Mouse (Mus musculus): ENCODE results near the gene Gm5624. TPM values are rescaled to one million over a fixed set of nuclear protein-coding genes. Genes with fewer than 3 reads are reported as not detected.

The Gm5624 gene
- total RNA-seq (2023): not detected in 2 replicates

DNA sequence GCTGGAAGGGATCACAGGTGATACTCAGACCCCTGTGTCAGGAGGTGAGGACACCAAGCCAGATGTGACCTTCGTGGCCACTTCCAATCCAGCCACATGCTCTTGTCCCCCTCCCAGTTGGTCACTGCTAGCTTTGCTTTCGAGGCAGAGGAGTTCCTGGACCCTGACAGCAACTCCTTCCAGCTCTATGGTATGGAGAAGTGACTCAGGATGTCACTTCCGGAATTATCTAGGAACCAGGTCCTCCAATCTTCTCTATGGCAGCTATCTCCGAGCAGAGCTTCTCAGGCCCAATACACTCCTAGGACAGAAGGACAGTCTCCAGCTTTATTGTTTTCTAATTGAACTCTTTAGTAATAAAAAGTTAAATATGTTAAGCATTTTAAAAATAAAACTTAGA is at the start of gene Gm5624:
Gene Gm5624 (minus strand): TSS at position 202 of the 400 bp plus-strand sequence.

DNA sequence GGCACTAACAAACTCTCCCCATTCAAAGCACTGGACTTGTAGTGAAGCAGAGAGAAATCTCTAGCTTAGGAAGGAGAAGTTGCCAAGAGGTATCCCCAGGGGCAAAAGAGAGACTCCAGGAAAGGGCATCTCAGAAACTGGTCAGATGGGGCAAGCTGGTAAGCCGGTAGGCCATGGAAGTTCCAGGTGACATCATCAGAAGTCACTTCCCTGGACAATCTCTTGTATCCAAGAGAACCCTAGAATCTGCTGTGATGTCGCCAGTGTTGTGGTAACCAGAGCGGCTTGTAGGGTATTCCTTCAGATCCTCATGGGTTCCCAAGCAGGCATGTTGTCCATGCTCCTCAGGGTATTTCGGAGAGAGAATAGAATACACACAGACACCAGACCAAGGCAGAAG is 44.9 kb downstream of the Gm5624 start, which contains the start of gene Gm8247:
Gene Gm8247 (plus strand): TSS at position 301 of the 400 bp plus-strand sequence.

DNA sequence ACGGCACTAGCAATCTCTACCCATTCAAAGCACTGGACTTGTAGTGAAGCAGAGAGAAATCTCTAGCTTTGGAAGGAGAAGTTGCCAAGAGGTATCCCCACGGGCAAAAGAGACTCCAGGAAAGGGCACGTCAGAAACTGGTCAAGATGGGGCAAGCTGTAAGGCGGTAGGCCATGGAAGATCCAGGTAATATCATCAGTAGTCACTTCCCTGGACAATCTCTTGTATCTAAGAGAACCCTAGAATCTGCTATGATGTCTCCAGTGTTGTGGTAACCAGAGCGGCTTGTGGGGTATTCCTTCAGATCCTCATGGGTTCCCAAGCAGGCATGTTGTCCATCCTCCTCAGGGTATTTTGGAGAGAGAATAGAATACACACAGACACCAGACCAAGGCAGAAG is 109.8 kb downstream of the Gm5624 start, which contains the start of gene Gm17093:
Gene Gm17093 (plus strand): TSS at position 301 of the 400 bp plus-strand sequence.

Other genes starting within 250 kb of the Gm5624 start
- gene Gm3371, start 217.2 kb downstream of the Gm5624 start, total RNA-seq (2023): not detected in 2 replicates
- gene Gm8232, start 194.3 kb downstream of the Gm5624 start, total RNA-seq (2023): not detected in 2 replicates
- not detected in 2 replicates for gene BC061237, start 135.5 kb downstream of the Gm5624 start, total RNA-seq (2023)
- gene Gm17093, start 109.7 kb downstream of the Gm5624 start, total RNA-seq (2023): not detected in 2 replicates
- gene Gm8247, start 44.8 kb downstream of the Gm5624 start, total RNA-seq (2023): not detected in 2 replicates
- gene Gm8257, start 78.5 kb upstream of the Gm5624 start, total RNA-seq (2023): not detected in 2 replicates
- gene Gm8267, start 122.4 kb upstream of the Gm5624 start, total RNA-seq (2023): not detected in 2 replicates
- 0.35 and 0.64 TPM in 2 replicates for gene Ptgdr, start 231.4 kb upstream of the Gm5624 start, total RNA-seq (2023)

Data from neutrophil, adult 65 days (primary cell).